Mouse (Mus musculus) megakaryocyte-erythroid progenitor cell, adult 5-6 weeks (primary cell): ENCODE measurements around the gene Cenpm. TPM values are rescaled to one million over a fixed set of nuclear protein-coding genes. Genes with fewer than 3 reads are reported as not detected.

Experiments used
- ATAC-seq: replicated peaks from 2 replicates; pipeline ENCODE4 v1.8.0; 2016; ENCODE audit warnings: mild to moderate bottlenecking, inconsistent platforms; ENCODE audit not compliant: severe bottlenecking, poor library complexity, low FRiP score, low TSS enrichment
- total RNA-seq, 2 experiments: library from RNA; stranded (forward) in 1 of 2; stranded (reverse) in 1 of 2; fragments of 200-1000, 215-1000 nt in 1 of 2; fragments of >200 nt in 1 of 2; fragmentation: Nextera tagmentation in 1 of 2; gene quantifications; 2 replicates each; pipeline ENCODE4 v1.2.3; 2014 to 2017

Gene Cenpm
- total RNA-seq (2014; fragmentation: Nextera tagmentation), result 20.7 and 53.8 TPM in 2 replicates
- total RNA-seq (2017), result 19.0 and 23.2 TPM in 2 replicates

- ATAC-seq, result peak; percentile 99
These were observed at the start of gene Cenpm for GRCm38 (mm10) chr15:82244115-82244804. Gene Cenpm (minus strand): TSS chr15:82244748.

- ATAC-seq, result peak; percentile 51; the same call in 1 of the 2 replicates
These were observed 49.5 kb upstream of the Cenpm start for GRCm38 (mm10) chr15:82294059-82294458.

- ATAC-seq, result 0 out of 2 replicates have a peak, but pooled peaks have one; percentile 17
These were observed 48.7 kb upstream of the Cenpm start for GRCm38 (mm10) chr15:82293271-82293711.

GRCm38 (mm10) chr15:82292851-82293250 is 48.3 kb upstream of the Cenpm start:
- ATAC-seq, result peak; percentile 28; the same call in 1 of the 2 replicates

- ATAC-seq, result no peak
These were observed 45.7 kb upstream of the Cenpm start for GRCm38 (mm10) chr15:82290252-82290651.

GRCm38 (mm10) chr15:82286157-82286556 is 41.6 kb upstream of the Cenpm start:
- peak; percentile 90 for ATAC-seq

GRCm38 (mm10) chr15:82280638-82281037 is 36.1 kb upstream of the Cenpm start:
- ATAC-seq, result no peak

- ATAC-seq, result no peak
These were observed 33.0 kb upstream of the Cenpm start for GRCm38 (mm10) chr15:82277591-82277990.

- ATAC-seq, result no peak
These were observed 30.7 kb upstream of the Cenpm start for GRCm38 (mm10) chr15:82274927-82275901.

- no peak for ATAC-seq
These were observed 30.0 kb upstream of the Cenpm start, which contains the start of gene Sept3 for GRCm38 (mm10) chr15:82274593-82274926. Gene Sept3 (plus strand): TSS chr15:82274893.

- ATAC-seq, result no peak
These were observed 27.7 kb upstream of the Cenpm start for GRCm38 (mm10) chr15:82272295-82272694.

GRCm38 (mm10) chr15:82271201-82271600 is 26.7 kb upstream of the Cenpm start:
- peak; percentile 74; the same call in 1 of the 2 replicates for ATAC-seq

GRCm38 (mm10) chr15:82268783-82269182 is 24.2 kb upstream of the Cenpm start:
- ATAC-seq, result no peak

GRCm38 (mm10) chr15:82268185-82268584 is 23.6 kb upstream of the Cenpm start:
- ATAC-seq, result no peak

GRCm38 (mm10) chr15:82266356-82266755 is 21.8 kb upstream of the Cenpm start:
- peak; percentile 68 for ATAC-seq

GRCm38 (mm10) chr15:82259510-82259909 is 15.0 kb upstream of the Cenpm start:
- peak; percentile 73 for ATAC-seq

GRCm38 (mm10) chr15:82255944-82256383 is 11.4 kb upstream of the Cenpm start:
- ATAC-seq, result no peak

- no peak for ATAC-seq
These were observed 10.7 kb upstream of the Cenpm start for GRCm38 (mm10) chr15:82255248-82255647.

GRCm38 (mm10) chr15:82252097-82252496 is 7.5 kb upstream of the Cenpm start, which contains the start of gene 1500009C09Rik:
Gene 1500009C09Rik (plus strand): TSS chr15:82252397.
- ATAC-seq, result no peak

- no peak for ATAC-seq
These were observed 7.0 kb upstream of the Cenpm start for GRCm38 (mm10) chr15:82251579-82251978.
